Mouse (Mus musculus) ovary, postnatal 10 days (tissue): Measurements from ENCODE around the gene Gm8267.
"Not testable (repeated sequence)": the region's sequence is repeated elsewhere in the genome, so short reads cannot be mapped to it uniquely, and the experiment has no call there.

Source experiments
- DNase-seq: peaks from one replicate; pipeline ENCODE4 v3.0.0; 2022; ENCODE audit warnings: low spot score

Gene Gm8267

DNA sequence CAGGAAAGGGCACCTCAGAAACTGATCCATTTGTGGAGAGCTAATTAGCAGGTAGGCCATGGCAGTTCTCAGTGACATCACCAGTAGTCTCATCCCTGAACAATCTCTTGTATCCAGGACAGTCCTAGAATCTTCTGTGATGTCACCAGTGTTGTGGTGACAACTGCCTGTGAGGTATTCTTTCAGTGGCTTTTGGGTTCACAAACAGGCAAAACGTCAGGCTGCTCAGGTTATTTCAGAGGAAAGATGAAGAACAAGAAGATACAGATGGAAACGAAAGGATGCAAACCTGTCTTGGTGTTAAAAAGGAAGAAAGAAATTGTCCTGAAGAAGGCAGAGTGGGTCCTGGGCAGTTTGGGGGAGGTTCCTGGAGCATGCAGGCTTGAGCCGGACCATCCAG, at the start of gene Gm8267:
TSS of gene Gm8267 (minus strand) at position 101 of the 400 bp plus-strand sequence.
- DNase-seq: no peak

DNA sequence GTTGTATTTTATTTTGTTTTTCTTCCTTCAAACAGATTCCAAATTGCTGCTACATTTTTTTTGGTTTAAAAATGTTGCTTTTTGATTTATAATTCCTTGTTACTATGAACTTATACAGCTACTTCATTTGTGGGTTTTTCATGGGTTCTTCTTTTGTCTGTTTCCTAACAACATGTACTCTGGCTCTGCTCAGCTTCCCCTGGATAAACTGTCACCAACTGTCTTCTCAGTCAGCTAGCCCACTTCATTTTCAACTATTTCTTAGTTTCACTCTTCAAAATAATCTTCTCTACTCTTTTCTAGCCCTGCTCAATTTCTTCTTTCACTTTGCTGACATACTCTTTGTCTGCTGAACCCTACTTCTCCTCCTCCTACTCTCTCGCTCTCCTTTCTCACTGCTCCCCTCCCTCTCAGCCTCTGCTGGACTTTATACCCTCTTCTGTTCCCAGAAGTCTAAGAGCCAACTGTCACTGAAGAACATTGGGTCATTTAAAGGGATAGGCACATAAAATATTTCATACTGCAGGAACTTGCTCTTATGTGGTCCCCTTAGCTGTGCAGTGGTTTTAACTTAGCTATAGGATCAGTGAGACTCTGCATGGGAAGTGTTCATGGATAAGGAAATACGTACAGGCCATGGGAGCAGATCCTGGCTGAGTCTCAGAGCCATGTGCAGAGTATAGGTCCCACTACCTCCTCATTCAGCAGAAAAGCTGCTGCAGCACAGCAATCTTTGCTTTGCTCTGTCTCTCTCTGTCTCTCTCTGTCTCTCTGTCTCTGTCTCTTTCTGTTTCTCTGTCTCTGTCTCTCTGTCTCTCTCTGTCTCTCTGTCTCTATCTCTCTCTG, 39.6 kb upstream of the Gm8267 start:
- not testable (repeated sequence) for DNase-seq

DNA sequence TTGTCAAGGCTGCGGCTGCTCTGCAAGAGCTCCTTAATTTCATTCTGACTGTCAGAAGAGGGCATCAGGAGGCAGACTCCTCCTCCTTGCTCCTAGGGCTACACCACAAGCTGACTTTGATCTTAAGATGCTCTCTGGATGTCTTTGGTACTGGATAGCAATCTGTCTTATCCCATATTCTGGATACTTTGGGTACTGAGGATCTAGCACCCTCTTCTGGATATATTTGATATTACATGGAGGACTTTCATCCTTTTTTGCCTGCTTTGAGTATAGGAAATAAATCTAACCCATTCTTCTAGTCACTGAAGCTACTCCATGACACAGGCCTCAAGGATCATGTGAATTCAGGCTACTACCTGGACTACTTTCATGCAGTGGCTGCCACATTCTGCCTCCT, 7.4 kb downstream of the Gm8267 start:
- DNase-seq: not testable (repeated sequence)

GRCm38 (mm10) chr14:44730711-44731110, 19.4 kb downstream of the Gm8267 start:
- not testable (repeated sequence) for DNase-seq

GRCm38 (mm10) chr14:44706356-44706755, 43.8 kb downstream of the Gm8267 start, which contains the start of gene Gm8257:
Gene Gm8257 (minus strand): TSS chr14:44706456.
- DNase-seq: not testable (repeated sequence)
